Mouse (Mus musculus): ENCODE measurements at regions not wholly inside any gene's neighbourhood (a gene's known extent, or its start where the extent isn't known, plus 50 kb on each side); places are given as distances from the start of the nearest gene placed in this dataset.
A peak's percentile ranks its signal among the peaks of the same experiment; 100 is the strongest.
"Not testable (repeated sequence)": the region's sequence is repeated elsewhere in the genome, so short reads cannot be mapped to it uniquely, and the experiment has no call there.

DNA sequence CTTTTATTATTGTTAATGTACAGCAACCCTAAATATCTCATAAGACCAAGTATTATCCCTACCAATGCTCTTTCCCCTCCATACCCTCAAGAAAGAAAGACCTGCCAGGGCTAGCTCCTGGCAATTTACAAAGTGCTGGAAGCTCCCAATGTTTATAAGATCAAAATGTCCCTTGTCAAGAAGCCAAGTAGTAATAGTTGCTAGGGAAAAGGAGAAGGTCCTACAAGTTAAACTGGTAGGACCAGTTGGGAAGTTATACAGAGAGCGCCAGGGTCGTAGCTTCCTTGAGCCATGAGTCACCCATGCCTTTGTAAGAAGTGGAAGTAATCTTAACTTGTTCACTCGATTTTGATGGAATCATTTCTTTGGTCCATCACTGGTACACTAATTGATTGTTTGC is 1344.1 kb downstream of the Zfp704 start:
- 77% methylated on average over 3 of the region's 3 CpGs for WGBS
- Histone ChIP-seq H3K9me3 (no peaks in the 10 kb centered on the region), H3K27ac (no peak overlapping the region), H3K4me2 (no peak overlapping the region), H3K4me1 (replicated peaks) (no peaks in the 10 kb centered on the region), H3K4me3 (replicated peaks) (no peak overlapping the region), H3K27me3 (no peaks in the 10 kb centered on the region), H3K36me3 (no peaks in the 10 kb centered on the region), H3K9ac (replicated peaks) (no peak overlapping the region)
- ATAC-seq (ENCODE audit: insufficient number of reproducible peaks, insufficient read depth, low FRiP score, low TSS enrichment, low read depth): no peak

DNA sequence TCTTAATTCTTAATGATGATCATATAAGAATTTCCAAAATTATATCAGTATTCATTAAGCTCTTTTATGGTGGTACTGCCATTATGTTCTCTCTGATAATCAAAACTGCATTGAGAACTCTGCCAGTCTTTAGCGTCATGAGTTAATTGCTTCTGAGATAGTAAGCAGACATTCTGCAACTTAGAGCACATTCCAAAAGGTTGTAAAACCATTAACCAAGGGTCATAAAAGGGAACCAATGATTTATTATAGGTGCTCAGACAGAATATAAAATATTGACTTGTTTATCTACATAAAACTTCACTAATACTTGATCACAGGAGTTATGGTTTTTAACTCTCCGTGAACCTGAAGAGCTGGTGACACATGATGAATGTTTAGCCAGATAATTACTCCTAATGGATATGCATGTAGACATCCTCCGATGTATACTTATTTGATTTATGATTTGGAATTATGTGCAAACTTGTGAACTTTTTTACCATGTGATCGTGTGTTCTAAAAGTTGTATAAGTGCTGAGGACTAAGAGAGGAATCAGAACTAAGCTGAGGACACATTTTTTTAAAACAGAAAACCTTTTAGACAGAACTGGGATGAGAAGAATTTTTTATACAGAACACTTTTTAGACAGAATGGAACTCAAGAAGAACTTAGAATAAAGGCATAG is 1345.4 kb downstream of the Zfp704 start:
- H3K9me3 ChIP-seq: no peaks in the 10 kb centered on the region
- no peak overlapping the region for H3K4me3 ChIP-seq (replicated peaks)
- WGBS: 11% methylated on average over 4 of the region's 4 CpGs
- no peaks in the 10 kb centered on the region for H3K4me1 ChIP-seq (replicated peaks)
- no peak overlapping the region for H3K4me2 ChIP-seq
- no peaks in the 10 kb centered on the region for H3K27me3 ChIP-seq
- ATAC-seq (ENCODE audit: insufficient number of reproducible peaks, insufficient read depth, low FRiP score, low TSS enrichment, low read depth): no peak
- no peak overlapping the region for H3K9ac ChIP-seq (replicated peaks)
- no peaks in the 10 kb centered on the region for H3K36me3 ChIP-seq
- no peak overlapping the region for H3K27ac ChIP-seq

DNA sequence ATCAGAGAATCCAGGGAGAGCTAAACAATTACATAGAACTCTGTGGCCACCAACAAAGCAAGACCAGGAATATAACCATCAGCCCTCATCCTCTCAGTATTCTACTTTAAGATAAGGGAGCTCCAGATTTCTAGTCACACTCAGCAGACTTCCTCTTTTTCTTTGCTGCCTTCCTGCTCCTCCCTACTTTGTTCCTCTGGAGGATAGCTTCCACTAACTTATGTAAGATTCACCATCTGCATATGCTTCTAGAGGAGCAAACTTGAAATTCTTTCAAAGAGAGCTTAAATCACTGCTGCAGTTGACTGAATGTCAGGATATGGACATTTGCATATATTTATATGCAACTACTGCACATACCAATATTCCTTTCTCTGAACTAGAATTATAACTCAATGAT is 1352.6 kb downstream of the Zfp704 start:
- no peaks in the 10 kb centered on the region for H3K36me3 ChIP-seq
- H3K4me1 ChIP-seq (replicated peaks): no peaks in the 10 kb centered on the region
- H3K4me3 ChIP-seq (replicated peaks): no peak overlapping the region
- no peaks in the 10 kb centered on the region for H3K9me3 ChIP-seq
- no peak overlapping the region for H3K4me2 ChIP-seq
- no peak for ATAC-seq (ENCODE audit: insufficient number of reproducible peaks, insufficient read depth, low FRiP score, low TSS enrichment, low read depth)
- no peak overlapping the region for H3K27ac ChIP-seq
- H3K9ac ChIP-seq (replicated peaks): no peak overlapping the region
- no peaks in the 10 kb centered on the region for H3K27me3 ChIP-seq

DNA sequence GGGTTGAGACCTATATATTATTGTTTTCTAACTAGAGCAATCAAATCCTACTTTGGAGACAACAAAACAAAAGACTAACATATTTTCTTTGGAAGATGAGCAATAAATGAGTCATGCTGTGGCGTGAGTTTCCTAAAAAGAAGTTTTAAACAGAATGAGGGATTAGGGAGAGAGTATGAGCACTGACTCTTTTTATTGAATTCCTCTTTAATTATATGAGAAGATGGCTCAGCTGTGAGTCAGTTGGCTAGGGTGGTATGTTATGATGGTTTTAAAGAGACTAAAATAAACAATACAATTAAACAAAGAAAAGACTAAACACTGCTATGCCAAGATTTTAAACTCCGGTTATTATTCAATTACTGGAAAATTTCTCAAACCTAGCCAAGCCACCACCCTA is 1357.6 kb downstream of the Zfp704 start:
- no peak for ATAC-seq (ENCODE audit: insufficient number of reproducible peaks, insufficient read depth, low FRiP score, low TSS enrichment, low read depth)
- H3K4me3 ChIP-seq (replicated peaks): no peak overlapping the region
- no peak overlapping the region for H3K27ac ChIP-seq
- no peaks in the 10 kb centered on the region for H3K9me3 ChIP-seq
- no peaks in the 10 kb centered on the region for H3K36me3 ChIP-seq
- WGBS: 89% methylated on average over 2 of the region's 2 CpGs
- no peak overlapping the region for H3K4me2 ChIP-seq
- H3K4me1 ChIP-seq (replicated peaks): no peaks in the 10 kb centered on the region
- H3K9ac ChIP-seq (replicated peaks): no peak overlapping the region
- no peaks in the 10 kb centered on the region for H3K27me3 ChIP-seq

DNA sequence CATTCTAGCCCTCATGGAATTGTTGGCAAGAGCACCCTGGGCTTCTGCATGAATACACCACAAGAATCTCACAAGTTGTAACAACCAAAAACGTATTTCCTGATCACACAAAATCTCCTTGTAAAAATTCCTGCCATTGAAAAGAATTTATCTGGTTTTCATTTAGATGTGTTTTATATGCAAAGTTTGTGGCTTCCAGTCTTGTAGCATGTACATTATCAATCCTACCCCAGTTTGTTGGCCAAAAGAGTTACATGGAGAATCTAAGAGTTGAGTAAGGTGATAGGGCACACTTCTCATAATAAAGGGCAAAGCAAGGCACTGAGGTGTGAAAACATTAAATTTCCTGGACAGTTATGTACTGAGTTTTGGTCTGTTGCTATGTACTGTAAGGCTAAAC is 1361.0 kb downstream of the Zfp704 start:
- no peak overlapping the region for H3K9ac ChIP-seq (replicated peaks)
- H3K27ac ChIP-seq: no peak overlapping the region
- 63% methylated on average over 1 of the region's 1 CpGs for whole genome bisulfite sequencing
- H3K4me1 ChIP-seq (replicated peaks): no peaks in the 10 kb centered on the region
- no peak for ATAC-seq (ENCODE audit: insufficient number of reproducible peaks, insufficient read depth, low FRiP score, low TSS enrichment, low read depth)
- H3K27me3 ChIP-seq: no peaks in the 10 kb centered on the region
- no peak overlapping the region for H3K4me2 ChIP-seq
- 0 out of 2 replicates have a peak, but pooled peaks cover 3% of the 10 kb centered on the region for H3K9me3 ChIP-seq
- no peaks in the 10 kb centered on the region for H3K36me3 ChIP-seq
- H3K4me3 ChIP-seq (replicated peaks): no peak overlapping the region

DNA sequence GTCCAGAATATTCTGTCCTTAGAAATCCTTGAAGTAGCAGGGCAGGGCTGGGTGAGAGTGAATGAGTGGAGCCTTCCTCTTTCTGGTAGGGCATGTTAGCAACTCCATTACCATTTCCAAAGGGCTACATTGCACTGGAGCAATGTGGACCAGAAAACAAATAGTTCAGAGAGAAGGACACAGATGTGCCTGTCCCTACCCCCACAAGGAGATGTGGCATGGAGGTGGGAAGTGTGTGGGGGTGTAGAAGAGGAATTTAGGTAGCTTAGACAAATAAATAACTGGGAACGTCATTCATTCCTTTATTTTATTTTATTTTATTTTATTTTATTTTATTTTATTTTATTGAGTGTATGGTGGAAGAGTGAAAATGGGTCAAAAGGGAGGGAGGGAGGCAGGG is 1364.1 kb downstream of the Zfp704 start:
- not testable (repeated sequence) for H3K4me1 ChIP-seq (replicated peaks); H3K4me2 ChIP-seq; H3K9ac ChIP-seq (replicated peaks); H3K27me3 ChIP-seq; H3K4me3 ChIP-seq (replicated peaks); H3K27ac ChIP-seq; H3K36me3 ChIP-seq; ATAC-seq (ENCODE audit: insufficient number of reproducible peaks, insufficient read depth, low FRiP score, low TSS enrichment, low read depth); H3K9me3 ChIP-seq
- WGBS: 36% methylated on average over 1 of the region's 1 CpGs

DNA sequence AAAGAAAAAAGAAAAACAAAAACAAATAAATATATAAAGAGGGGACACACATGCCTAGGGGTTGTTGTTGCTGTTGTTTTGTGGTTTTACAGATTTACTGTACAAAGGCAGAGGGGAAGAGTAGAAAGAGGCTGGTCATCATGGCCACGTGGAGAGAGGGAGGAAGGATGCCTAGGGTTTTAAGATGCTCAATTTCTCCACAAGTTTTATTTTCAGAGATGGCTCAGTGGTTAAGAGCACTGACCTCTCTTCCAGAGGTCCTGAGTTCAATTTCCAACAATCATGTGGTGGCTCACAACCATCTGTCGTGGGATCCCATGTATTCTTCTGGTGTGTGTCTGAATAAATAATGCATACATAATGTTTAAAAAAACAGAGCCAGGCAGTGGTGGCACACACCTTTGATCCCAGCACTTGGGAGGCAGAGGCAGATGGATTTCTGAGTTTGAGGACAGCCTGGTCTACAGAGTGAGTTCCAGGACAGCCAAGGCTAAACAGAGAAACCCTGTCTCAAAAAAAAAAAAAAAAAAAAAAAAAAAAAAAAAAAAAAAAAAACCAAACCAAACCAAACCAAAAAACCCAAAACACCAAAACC is 1364.6 kb downstream of the Zfp704 start:
- H3K27me3 ChIP-seq; H3K4me1 ChIP-seq (replicated peaks); H3K4me2 ChIP-seq; H3K36me3 ChIP-seq; H3K27ac ChIP-seq; ATAC-seq (ENCODE audit: insufficient number of reproducible peaks, insufficient read depth, low FRiP score, low TSS enrichment, low read depth); H3K9me3 ChIP-seq; H3K9ac ChIP-seq (replicated peaks); H3K4me3 ChIP-seq (replicated peaks): not testable (repeated sequence)
- WGBS: 73% methylated on average over 2 of the region's 2 CpGs

DNA sequence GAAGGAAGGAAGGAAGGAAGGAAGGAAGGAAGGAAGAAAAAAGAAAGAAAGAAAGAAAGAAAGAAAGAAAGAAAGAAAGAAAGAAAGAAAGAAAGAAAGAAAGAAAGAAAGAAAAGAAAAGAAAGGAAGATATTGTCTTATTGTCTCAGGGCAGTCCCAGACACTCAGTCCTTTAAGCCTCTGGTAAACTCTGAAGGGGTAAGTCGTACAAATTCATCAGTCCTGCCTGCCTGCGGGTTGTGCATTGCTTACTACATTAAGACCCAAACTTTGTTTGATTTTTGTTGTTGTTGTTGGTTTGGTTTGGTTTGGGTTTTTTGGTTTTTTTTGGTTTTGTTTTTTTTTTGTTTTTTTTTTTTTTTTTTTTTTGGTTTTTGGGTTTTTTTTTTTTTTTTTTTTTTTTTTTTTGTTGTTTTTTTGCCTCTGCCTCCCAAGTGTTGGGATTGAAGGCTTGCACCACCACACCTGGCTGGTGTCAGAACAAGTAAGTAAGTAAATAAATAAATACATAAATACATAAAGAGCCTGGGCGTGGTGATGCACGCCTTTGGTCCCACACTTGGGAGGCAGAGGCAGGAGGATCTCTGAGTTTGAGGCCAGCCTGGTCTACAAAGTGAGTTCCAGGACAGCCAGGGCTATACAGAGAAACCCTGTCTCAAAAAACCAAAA is 1365.2 kb downstream of the Zfp704 start:
- not testable (repeated sequence) for H3K4me2 ChIP-seq; H3K27me3 ChIP-seq; H3K36me3 ChIP-seq; H3K9me3 ChIP-seq; ATAC-seq (ENCODE audit: insufficient number of reproducible peaks, insufficient read depth, low FRiP score, low TSS enrichment, low read depth); H3K27ac ChIP-seq; H3K9ac ChIP-seq (replicated peaks); H3K4me1 ChIP-seq (replicated peaks); H3K4me3 ChIP-seq (replicated peaks)
- WGBS: 89% methylated on average over 4 of the region's 4 CpGs

DNA sequence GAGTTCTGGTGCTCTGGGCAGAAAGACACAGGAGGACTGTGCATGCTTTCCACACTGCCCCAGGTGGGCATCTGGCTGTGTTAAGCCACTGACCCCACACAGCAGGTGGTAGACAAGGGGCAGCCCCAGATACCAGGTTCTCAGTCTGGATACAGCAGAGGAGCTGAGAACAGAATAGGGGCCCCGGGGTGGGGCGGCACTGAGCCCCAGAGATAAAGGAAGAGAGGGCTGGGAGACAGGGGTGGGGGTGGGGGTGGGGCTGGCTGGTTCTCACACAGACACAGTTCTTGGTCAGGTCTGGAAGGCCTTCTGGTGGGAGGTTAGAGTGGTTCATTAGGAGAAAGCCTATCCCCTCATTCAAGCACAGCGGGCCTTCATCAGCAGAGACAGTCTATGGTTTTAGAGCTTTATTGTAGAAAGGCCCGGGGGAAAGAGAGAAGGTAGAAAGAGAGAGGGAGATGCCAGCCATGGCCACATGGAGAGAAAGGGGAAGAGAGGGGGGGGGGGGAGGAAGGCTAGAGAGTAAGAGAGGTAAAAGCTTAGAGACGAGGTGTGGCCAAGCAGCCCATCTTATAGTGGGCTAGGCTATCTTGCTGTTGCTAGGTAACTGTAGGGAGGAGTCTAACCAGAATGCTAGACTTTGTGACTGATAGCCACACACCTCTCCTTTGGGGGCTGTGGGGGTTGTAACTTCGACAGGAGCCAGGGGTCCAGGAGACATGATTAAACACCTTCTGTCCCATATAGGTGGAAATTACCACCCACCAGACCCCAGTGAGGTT is 1403.1 kb downstream of the Zfp704 start:
- H3K4me2 ChIP-seq: no peak overlapping the region
- no peak overlapping the region for H3K27ac ChIP-seq
- H3K36me3 ChIP-seq: no peaks in the 10 kb centered on the region
- H3K9me3 ChIP-seq: no peaks in the 10 kb centered on the region
- no peaks in the 10 kb centered on the region for H3K27me3 ChIP-seq
- no peak overlapping the region for H3K4me3 ChIP-seq (replicated peaks)
- no peaks in the 10 kb centered on the region for H3K4me1 ChIP-seq (replicated peaks)
- no peak overlapping the region for H3K9ac ChIP-seq (replicated peaks)
- ATAC-seq (ENCODE audit: insufficient number of reproducible peaks, insufficient read depth, low FRiP score, low TSS enrichment, low read depth): no peak; the same call in 1 of the 2 replicates
- 76% methylated on average over 6 of the region's 6 CpGs for WGBS

DNA sequence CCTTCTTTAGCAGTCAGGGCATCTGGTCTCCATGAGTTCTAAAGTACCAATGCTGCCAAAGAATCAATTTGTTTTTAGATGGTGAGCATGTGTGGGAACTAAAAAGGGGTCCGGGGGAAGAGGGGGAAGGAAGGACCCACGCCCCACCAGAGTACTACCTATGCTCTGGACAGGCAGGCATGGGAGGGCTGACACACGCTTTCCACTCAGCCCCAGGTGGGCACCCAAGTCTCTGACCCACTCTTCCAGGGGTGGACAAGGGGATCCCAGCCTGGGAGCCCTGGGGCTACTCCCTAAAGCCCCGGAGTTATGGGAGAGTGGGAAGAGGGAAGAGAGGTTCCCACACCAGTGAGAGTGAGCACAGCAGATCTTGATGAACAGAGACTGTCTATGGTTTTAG is 1446.9 kb downstream of the Zfp704 start:
- H3K36me3 ChIP-seq: no peaks in the 10 kb centered on the region
- no peak overlapping the region for H3K4me2 ChIP-seq
- H3K9ac ChIP-seq (replicated peaks): no peak overlapping the region
- no peak overlapping the region for H3K4me3 ChIP-seq (replicated peaks)
- no peaks in the 10 kb centered on the region for H3K27me3 ChIP-seq
- WGBS: 81% methylated on average over 4 of the region's 4 CpGs
- no peaks in the 10 kb centered on the region for H3K9me3 ChIP-seq
- H3K27ac ChIP-seq: peak overlapping the region; percentile 50; the same call in 1 of the 2 replicates
- H3K4me1 ChIP-seq (replicated peaks): no peaks in the 10 kb centered on the region
- no peak for ATAC-seq (ENCODE audit: insufficient number of reproducible peaks, insufficient read depth, low FRiP score, low TSS enrichment, low read depth)

DNA sequence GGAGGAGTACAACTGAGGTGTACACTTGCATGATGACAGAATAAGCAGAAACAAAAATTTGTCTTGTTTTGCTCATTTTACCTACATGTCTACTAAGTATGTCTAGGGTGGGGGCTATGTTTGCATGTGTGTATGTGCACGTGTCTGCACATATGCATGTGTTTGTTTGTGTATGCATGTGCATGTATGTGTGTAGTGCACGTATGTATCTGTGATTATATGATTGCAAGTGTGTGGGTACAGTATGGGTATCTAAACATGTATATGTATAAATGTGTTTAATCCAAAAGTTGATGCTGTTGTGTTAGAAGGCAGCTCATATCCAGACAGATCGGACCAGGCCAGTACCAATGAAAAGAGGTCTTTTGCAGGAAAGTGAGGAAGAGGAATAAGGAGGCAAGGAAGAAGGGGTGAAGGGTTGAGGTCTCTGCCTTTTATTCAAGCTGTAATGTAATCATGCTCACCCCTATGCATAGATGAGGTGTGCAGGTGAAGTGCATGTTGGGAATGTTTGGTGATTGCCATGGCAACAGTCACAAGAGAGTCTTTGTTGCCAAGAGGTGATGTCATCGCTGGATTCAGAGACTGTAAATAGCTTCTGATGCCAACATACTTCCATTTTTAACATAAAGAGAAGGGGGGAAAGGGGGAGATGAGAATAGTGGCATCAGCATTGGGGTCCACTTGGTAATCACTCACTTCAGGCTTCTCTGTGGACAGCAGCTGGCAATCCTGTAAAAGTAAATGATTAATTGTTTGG is 1447.7 kb downstream of the Zfp704 start:
- no peaks in the 10 kb centered on the region for H3K4me1 ChIP-seq (replicated peaks)
- no peak overlapping the region for H3K4me3 ChIP-seq (replicated peaks)
- no peak overlapping the region for H3K27ac ChIP-seq
- no peaks in the 10 kb centered on the region for H3K27me3 ChIP-seq
- no peak overlapping the region for H3K4me2 ChIP-seq
- no peak overlapping the region for H3K9ac ChIP-seq (replicated peaks)
- 0 out of 2 replicates have a peak, but pooled peaks have one; percentile 47 for ATAC-seq (ENCODE audit: insufficient number of reproducible peaks, insufficient read depth, low FRiP score, low TSS enrichment, low read depth)
- WGBS: 85% methylated on average over 4 of the region's 4 CpGs
- H3K9me3 ChIP-seq: no peaks in the 10 kb centered on the region
- no peaks in the 10 kb centered on the region for H3K36me3 ChIP-seq
